Mouse (Mus musculus) hindbrain, postnatal 0 days (tissue): Measurements from ENCODE around the gene Ift88. TPM values are rescaled to one million over a fixed set of nuclear protein-coding genes. Genes with fewer than 3 reads are reported as not detected.

ENCODE experiments used
- ATAC-seq: fragments of 200-750 bp; cut with Nextera tagmentation; 2 replicates; pipeline ENCODE4 v1.8.0; 2017; ENCODE audit warnings: mild to moderate bottlenecking, moderate TSS enrichment, moderate library complexity
- DNase-seq: peaks from one replicate; pipeline ENCODE4 v3.0.0-alpha.2; 2015; ENCODE audit warnings: low spot score
- H3K27ac ChIP-seq: fragments of 300-500 bp; sonication (generic); 2 replicates; pipeline ENCODE4 v1.5.1; 2014; ENCODE audit warnings: mild to moderate bottlenecking
- H3K27me3 ChIP-seq: fragments of 300-500 bp; sonication (generic); 2 replicates; pipeline ENCODE4 v1.6.1; 2014; ENCODE audit warnings: low read length, mixed read lengths; ENCODE audit not compliant: insufficient read depth
- H3K36me3 ChIP-seq: fragments of 300-500 bp; sonication (generic); 2 replicates; pipeline ENCODE4 v1.6.1; 2014; ENCODE audit warnings: low read length, mixed read lengths; ENCODE audit not compliant: insufficient read depth
- H3K4me1 ChIP-seq: fragments of 300-500 bp; sonication (generic); 2 replicates; pipeline ENCODE4 v1.6.1; 2014; ENCODE audit warnings: antibody characterized with exemption, low read length, mixed read lengths; ENCODE audit not compliant: insufficient read depth
- H3K4me2 ChIP-seq: fragments of 300-500 bp; sonication (generic); 2 replicates; pipeline ENCODE4 v1.6.1; 2014; ENCODE audit warnings: low read depth, mild to moderate bottlenecking, low read length, moderate library complexity, mixed read lengths
- H3K4me3 ChIP-seq: fragments of 300-500 bp; sonication (generic); 2 replicates; pipeline ENCODE4 v1.5.1; 2014; ENCODE audit warnings: low read length
- H3K9ac ChIP-seq: fragments of 300-500 bp; sonication (generic); replicated peaks from 2 replicates; pipeline ENCODE4 v1.6.1; 2014; ENCODE audit warnings: mild to moderate bottlenecking, low read length, moderate library complexity, mixed read lengths
- H3K9me3 ChIP-seq: fragments of 300-500 bp; sonication (generic); 2 replicates; pipeline ENCODE4 v1.6.1; 2016; ENCODE audit warnings: low read length, mixed read lengths
- CTCF ChIP-seq: IDR thresholded peaks from 2 replicates; pipeline ENCODE4 v1.5.1; 2016; ENCODE audit warnings: antibody characterized with exemption, control low read depth, low read depth
- WGBS: fragments of 180-500 bp; shearing (Covaris S2); extraction: QIAGEN DNeasy Blood & Tissue Kit; methylation state at CpG from one replicate; pipeline ENCODE4 v1.1.7; 2014; 5-methylcytosine and 5-hydroxymethylcytosine counted together
- polyA plus RNA-seq: library from polyadenylated mRNA; unstranded; fragments of >200 nt; fragmentation: Nextera tagmentation; extraction: Ambion mirVana; gene quantifications from 2 replicates; pipeline ENCODE4 v1.2.1, GENCODE M21; 2015
- total RNA-seq: library from RNA; depleted of rRNA; stranded (reverse); fragments of >200 nt; gene quantifications from 2 replicates; pipeline ENCODE4 v1.2.3, GENCODE M21; 2014; rRNA removed

Ift88 gene
- total and polyA plus RNA-seq, 2 experiments from 2014 or later, result 15.2 to 18.4 TPM

DNA sequence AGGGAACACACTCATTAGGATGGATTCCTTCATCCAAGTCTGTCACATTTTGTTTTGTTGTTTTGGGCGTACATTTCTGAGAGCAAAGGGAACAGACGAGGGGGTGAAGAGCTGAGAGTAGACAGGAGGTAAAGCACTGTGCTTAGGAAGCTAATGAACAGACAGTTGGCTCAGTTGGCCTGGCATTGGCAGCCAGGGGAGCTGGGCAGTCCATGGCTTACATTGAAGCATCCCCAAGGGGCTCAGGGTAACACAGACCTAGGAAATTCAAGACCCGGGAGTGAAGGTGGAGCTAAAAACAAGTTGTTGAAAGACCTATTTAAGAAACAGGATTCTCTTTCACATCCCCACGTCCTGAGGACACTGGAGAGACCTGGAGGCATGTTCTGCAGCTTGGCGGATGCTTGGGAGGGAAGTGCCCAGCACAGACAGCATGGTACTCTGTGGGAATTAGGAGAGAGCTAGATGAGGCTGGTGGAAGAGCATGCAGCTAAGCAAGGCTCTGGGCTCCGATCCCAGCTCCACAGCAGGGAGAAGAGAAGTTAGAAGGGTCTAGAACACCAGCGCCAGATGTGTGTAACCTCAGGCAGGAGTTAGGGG lies 131.7 kb downstream of the Ift88 start:
- WGBS, result 75% methylated on average over 7 of the region's 7 CpGs
- H3K9me3 ChIP-seq, result no peaks in the 10 kb centered on the region
- no peaks in the 10 kb centered on the region for H3K27me3 ChIP-seq
- H3K27ac ChIP-seq, result no peak overlapping the region
- no peaks in the 10 kb centered on the region for H3K4me1 ChIP-seq
- ATAC-seq (no peak), DNase-seq (no peak)
- H3K4me3 ChIP-seq, result no peak overlapping the region
- H3K4me2 ChIP-seq, result no peak overlapping the region
- no peak overlapping the region for H3K9ac ChIP-seq
- no peak for TF ChIP-seq CTCF
- H3K36me3 ChIP-seq, result no peaks in the 10 kb centered on the region

DNA sequence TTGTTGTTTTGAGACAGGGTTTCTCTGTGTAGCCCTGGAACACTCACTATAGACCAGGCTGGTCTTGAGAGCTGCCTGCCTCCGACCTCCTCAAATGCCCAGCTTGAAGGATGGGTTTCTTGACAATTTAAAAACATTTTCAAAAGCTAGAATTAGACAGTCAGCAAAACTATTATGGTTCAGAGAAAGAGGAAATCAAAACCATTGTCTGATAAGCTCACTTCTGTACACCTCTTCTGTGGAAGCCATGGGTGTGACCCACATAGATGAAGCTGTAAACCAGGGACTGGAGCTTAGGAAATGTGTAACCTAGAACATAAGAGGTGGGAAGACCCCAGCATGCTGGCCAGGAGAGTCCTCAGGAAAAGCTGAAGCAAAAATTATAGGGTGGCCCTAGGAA lies 133.1 kb downstream of the Ift88 start:
- Histone ChIP-seq H3K4me3 (no peak overlapping the region), H3K36me3 (no peaks in the 10 kb centered on the region), H3K27me3 (no peaks in the 10 kb centered on the region), H3K4me1 (no peaks in the 10 kb centered on the region), H3K9ac (no peak overlapping the region), H3K27ac (no peak overlapping the region), H3K9me3 (no peaks in the 10 kb centered on the region), H3K4me2 (no peak overlapping the region)
- WGBS, result 90% methylated on average over 1 of the region's 1 CpGs
- ATAC-seq (no peak), DNase-seq (no peak)
- TF ChIP-seq CTCF, result no peak

DNA sequence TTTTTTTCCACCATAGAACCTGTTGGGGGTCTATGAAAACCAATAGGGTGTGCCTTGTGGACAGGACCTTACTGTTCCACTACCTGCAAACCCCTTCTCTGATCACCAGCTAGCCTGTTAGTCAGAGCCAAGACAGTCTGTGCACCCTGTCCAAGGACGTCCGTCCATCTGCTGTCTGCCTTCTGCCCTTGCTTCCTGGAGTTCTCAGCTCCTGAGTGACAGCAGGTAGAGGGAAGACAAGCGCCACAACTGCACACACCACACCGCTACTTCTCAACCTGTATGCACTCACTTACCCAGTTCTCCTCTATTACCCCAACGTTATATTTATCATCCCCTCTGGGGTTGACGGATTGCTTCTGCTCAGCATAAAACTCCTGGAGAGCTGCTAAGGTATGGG lies 141.8 kb downstream of the Ift88 start:
- H3K4me3 ChIP-seq, result no peak overlapping the region
- no peaks in the 10 kb centered on the region for H3K4me1 ChIP-seq
- 90% methylated on average over 6 of the region's 6 CpGs for WGBS
- DNase-seq (no peak), ATAC-seq (no peak)
- no peaks in the 10 kb centered on the region for H3K36me3 ChIP-seq
- H3K4me2 ChIP-seq, result no peak overlapping the region
- no peak overlapping the region for H3K9ac ChIP-seq
- H3K27me3 ChIP-seq, result no peaks in the 10 kb centered on the region
- TF ChIP-seq CTCF, result no peak
- H3K9me3 ChIP-seq, result no peaks in the 10 kb centered on the region
- H3K27ac ChIP-seq, result no peak overlapping the region

Other genes starting within 250 kb of the Ift88 start
- gene Cryl1, start 25.5 kb upstream of the Ift88 start, total RNA-seq, result 13.3 and 16.0 TPM in 2 replicates
- 19.2 and 19.3 TPM in 2 replicates for gene Cryl1, start 25.5 kb upstream of the Ift88 start, polyA plus RNA-seq
- gene Il17d, start 100.7 kb downstream of the Ift88 start, total RNA-seq, result 35.5 and 35.8 TPM in 2 replicates
- gene Il17d, start 100.7 kb downstream of the Ift88 start, polyA plus RNA-seq, result 5.9 and 6.1 TPM in 2 replicates
- 21.6 and 32.9 TPM in 2 replicates for gene Eef1akmt1, start 147.6 kb downstream of the Ift88 start, total RNA-seq
- gene Eef1akmt1, start 147.6 kb downstream of the Ift88 start, polyA plus RNA-seq, result 69.9 and 71.2 TPM in 2 replicates
- gene Xpo4, start 241.4 kb downstream of the Ift88 start, total RNA-seq, result 10.1 and 13.3 TPM in 2 replicates
- 11.9 and 12.4 TPM in 2 replicates for gene Xpo4, start 241.4 kb downstream of the Ift88 start, polyA plus RNA-seq